8 mouse cellular contexts compared by ENCODE assay signal in the genomic region with DNA sequence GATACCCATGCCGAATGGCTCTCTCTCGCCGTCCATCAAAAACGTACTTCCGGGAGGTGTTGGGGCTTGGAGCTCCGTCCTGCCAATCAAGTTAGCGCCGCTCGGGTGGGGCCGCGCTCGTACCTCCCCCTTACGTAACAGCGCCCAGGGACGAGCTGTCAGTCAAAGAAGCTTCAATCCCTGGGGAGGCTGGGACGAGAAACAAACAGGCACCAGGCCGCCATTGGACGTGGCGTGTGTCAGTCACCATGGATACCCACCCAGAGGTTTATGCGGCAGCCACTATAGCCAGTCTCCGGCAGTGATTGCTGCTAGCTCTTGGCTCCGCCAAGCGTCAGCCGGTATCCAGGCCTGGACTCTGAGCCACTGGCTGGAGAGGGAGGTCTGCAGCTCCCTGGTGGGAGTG.
DNase-seq lines count a peak whose midpoint lies in the region; ATAC-seq lines count a peak whose summit lies in the region.

No protein-coding gene starts in this region.

- 0 out of 2 replicates have a peak overlapping the region, but pooled peaks have one; percentile 48 for H3K27ac ChIP-seq in hindbrain, embryonic 11.5 days (ENCODE audit: low read depth, low read length)

- under 1% methylated on average over 24 of the region's 24 CpGs for WGBS in hindbrain, embryonic 11.5 days

- H3K4me3 ChIP-seq in hindbrain, embryonic 11.5 days (ENCODE audit: low read depth, low read length) = peak overlapping the region; percentile 90

- peaks cover 2% of the 10 kb centered on the region; the same call in 1 of the 2 replicates for H3K4me1 ChIP-seq in hindbrain, embryonic 11.5 days (replicated peaks; ENCODE audit: control insufficient read depth, insufficient read depth, low read length)

- no peaks in the 10 kb centered on the region for H3K36me3 ChIP-seq in hindbrain, embryonic 11.5 days (ENCODE audit: control insufficient read depth, insufficient read depth, low read length)

- peak overlapping the region; percentile 1 for H3K4me2 ChIP-seq in hindbrain, embryonic 11.5 days (replicated peaks; ENCODE audit: low read depth, low read length)

- H3K27me3 ChIP-seq in hindbrain, embryonic 11.5 days (ENCODE audit: control insufficient read depth, insufficient read depth, low read length) = no peaks in the 10 kb centered on the region

- peak; percentile 100 for DNase-seq in Muller cell, postnatal 12 days (ENCODE audit: inconsistent ontology term)
- DNase-seq in cerebellum, adult 9-11 months = peak; percentile 100
- DNase-seq in frontal cortex, adult 2 months (ENCODE audit: extremely low spot score in 1 of 2, low spot score in 1 of 2) = peak; percentile 100
- DNase-seq in hindbrain, embryonic 11.5 days (ENCODE audit: low spot score) = peak; percentile 100
- DNase-seq in layer of hippocampus, postnatal 10 days (ENCODE audit: low spot score in 2 of 2) = peak; percentile 99
- peak; percentile 100 for DNase-seq in lung, postnatal 10 days
- DNase-seq in ovary, postnatal 36 days (ENCODE audit: low spot score) = peak; percentile 98
- DNase-seq in thymus, postnatal 25 days = peak; percentile 95

- no peak overlapping the region for H3K9ac ChIP-seq in hindbrain, embryonic 11.5 days (ENCODE audit: low read depth, low read length)

- peak; percentile 99 for ATAC-seq in hindbrain, embryonic 11.5 days (ENCODE audit: low FRiP score)

- no peaks in the 10 kb centered on the region for H3K9me3 ChIP-seq in hindbrain, embryonic 11.5 days (ENCODE audit: control insufficient read depth, low read length)

Comparison
In these comparisons a context has a peak if more than half of its experiments do, and no peak if none do; other contexts are left out.
1. Peak in every context shown above with its lines: DNase-seq, ATAC-seq, H3K4me3 ChIP-seq and H3K27ac ChIP-seq.